In genomic region chr5:48136571-48136970, GRCm38 (mm10) we compare ENCODE assay signal across 9 mouse cellular contexts.
DNase-seq lines count a peak whose midpoint lies in the region; TF ChIP-seq lines count a peak whose summit lies in the region.
"Had no signal": no experiment of that assay in that cellular context is flagged by ENCODE, and none has a peak within 500 bp of the region (broad histone marks: within the 10 kb centered on the region; RNA-seq: fewer than 3 reads in every experiment).

No protein-coding gene starts in this region.

- peaks cover 2% of the 10 kb centered on the region for H3K4me1 ChIP-seq in lung, adult 2 months (ENCODE audit: control insufficient read depth, insufficient read depth, low read length)

- H3K4me3 ChIP-seq in lung, adult 2 months (replicated peaks; ENCODE audit: extremely low read depth, low read depth, low read length) = no peak overlapping the region
- H3K4me3 ChIP-seq: erythroblast, embryonic 14.5 days had no signal

- TF ChIP-seq POLR2A in lung, adult 2 months (IDR thresholded peaks at IDR 0.05; ENCODE audit: borderline replicate concordance, extremely low read depth, low read depth, low read length) = no peak

- 0 out of 2 replicates have a peak, but pooled peaks have one; percentile 3 for TF ChIP-seq CTCF in lung, adult 2 months (IDR thresholded peaks at IDR 0.05; ENCODE audit: insufficient read depth, low read length)

- WGBS in lung, adult 2 months = 16% methylated on average over 3 of the region's 3 CpGs

- intact Hi-C loops in left cerebral cortex, postnatal 25 days (cut with DNase I) = loop anchor here (2.0 to 10.0 kb wide), 4 partner anchors 98 to 1692 kb away; no protein-coding TSS in a partner anchor

- peak; percentile 57 for DNase-seq in cerebellum, postnatal 10 days
- DNase-seq in cerebellum, adult 11-12 months = no peak
- no peak for DNase-seq in lung, adult 2 months
- DNase-seq in lung, adult 18-20 months = no peak
- DNase-seq in forelimb bud, embryonic 11.5 days (ENCODE audit: low read depth, low spot score) = peak; percentile 33
- DNase-seq in left cerebral cortex, postnatal 25 days (ENCODE audit: low spot score in 2 of 2) = peak; percentile 49 to 68
- DNase-seq in thymus, adult 18-20 months = no peak
- no peak for DNase-seq in natural killer cell, adult 2 months (ENCODE audit: low spot score in 2 of 2)

Comparison
In these comparisons a context has a peak if more than half of its experiments do, and no peak if none do; other contexts are left out.
1. DNase-seq: peak in cerebellum, postnatal 10 days (2 of 2), forelimb bud, embryonic 11.5 days (single experiment) and left cerebral cortex, postnatal 25 days (2 of 2); none in cerebellum, adult 11-12 months (single experiment), lung, adult 2 months (single experiment), lung, adult 18-20 months (0 of 2), thymus, adult 18-20 months (0 of 2) and natural killer cell, adult 2 months (0 of 2).